Mouse (Mus musculus) liver, embryonic 14 days (tissue): Measurements from ENCODE around the gene Ormdl2. TPM values are rescaled to one million over a fixed set of nuclear protein-coding genes. Genes with fewer than 3 reads are reported as not detected.

Experiments
- polyA plus RNA-seq: library from polyadenylated mRNA; depleted of rRNA; stranded (reverse); fragments of >200 nt; gene quantifications from 2 replicates; pipeline ENCODE4 v1.2.3, GENCODE M21; 2012; rRNA removed

Gene Ormdl2
- 43.0 and 48.9 TPM in 2 replicates for polyA plus RNA-seq

GRCm38 (mm10) chr10:128821358-128822056 is at the start of gene Ormdl2:
Gene Ormdl2, minus strand, starts transcription at chr10:128821645.

GRCm38 (mm10) chr10:128817033-128817432 is 4.4 kb downstream of the Ormdl2 start, which contains the start of gene Sarnp:
Gene Sarnp, plus strand, starts transcription at chr10:128817333.

GRCm38 (mm10) chr10:128804271-128805091 is 17.0 kb downstream of the Ormdl2 start, which contains the start of gene Tmem198b:
Gene Tmem198b, minus strand, starts transcription at chr10:128804370.

GRCm38 (mm10) chr10:128803771-128804270 is 17.6 kb downstream of the Ormdl2 start, which contains the start of gene Dnajc14:
Gene Dnajc14, plus strand, starts transcription at chr10:128804062.

GRCm38 (mm10) chr10:128790398-128791124 is 30.9 kb downstream of the Ormdl2 start, which contains the start of gene Mmp19:
Gene Mmp19, plus strand, starts transcription at chr10:128790910.

Other genes with a start within 250 kb of the Ormdl2 start
- gene Erbb3, start 232.0 kb downstream of the Ormdl2 start, polyA plus RNA-seq, result 1.6 and 1.8 TPM in 2 replicates
- 772 and 943 TPM in 2 replicates for gene Rps26, start 194.9 kb downstream of the Ormdl2 start, polyA plus RNA-seq
- gene Ikzf4, start 175.7 kb downstream of the Ormdl2 start, polyA plus RNA-seq, result 0.10 and 0.13 TPM in 2 replicates
- gene Suox, start 147.6 kb downstream of the Ormdl2 start, polyA plus RNA-seq, result 7.1 and 8.4 TPM in 2 replicates
- 18.4 and 20.3 TPM in 2 replicates for gene Rab5b, start 125.4 kb downstream of the Ormdl2 start, polyA plus RNA-seq
- gene Pmel, start 117.5 kb downstream of the Ormdl2 start, polyA plus RNA-seq, result 0.24 and 0.29 TPM in 2 replicates
- gene Cdk2, start 116.6 kb downstream of the Ormdl2 start, polyA plus RNA-seq, result 37.4 and 45.7 TPM in 2 replicates
- gene Dgka, start 76.8 kb downstream of the Ormdl2 start, polyA plus RNA-seq, result 1.6 and 1.8 TPM in 2 replicates
- gene Pym1, start 73.8 kb downstream of the Ormdl2 start, polyA plus RNA-seq, result 18.7 and 21.6 TPM in 2 replicates
- 7.4 and 9.2 TPM in 2 replicates for gene Mmp19, start 30.7 kb downstream of the Ormdl2 start, polyA plus RNA-seq
- 5.6 and 7.6 TPM in 2 replicates for gene Dnajc14, start 17.6 kb downstream of the Ormdl2 start, polyA plus RNA-seq
- gene Tmem198b, start 17.3 kb downstream of the Ormdl2 start, polyA plus RNA-seq, result 2.0 and 2.3 TPM in 2 replicates
- gene Sarnp, start 4.3 kb downstream of the Ormdl2 start, polyA plus RNA-seq, result 77.4 and 83.9 TPM in 2 replicates
- 0.41 and 0.44 TPM in 2 replicates for gene Gdf11, start 70.1 kb upstream of the Ormdl2 start, polyA plus RNA-seq
- gene Cd63, start 79.3 kb upstream of the Ormdl2 start, polyA plus RNA-seq, result 31.3 TPM in 2 replicates
- 10.1 and 12.0 TPM in 2 replicates for gene Rdh5, start 101.2 kb upstream of the Ormdl2 start, polyA plus RNA-seq
- 91.9 and 94.0 TPM in 2 replicates for gene Bloc1s1, start 102.4 kb upstream of the Ormdl2 start, polyA plus RNA-seq
- gene Itga7, start 112.2 kb upstream of the Ormdl2 start, polyA plus RNA-seq, result 0.12 and 0.69 TPM in 2 replicates
- gene Mettl7b, start 139.3 kb upstream of the Ormdl2 start, polyA plus RNA-seq, result 0.02 TPM in 2 replicates
- not detected in 2 replicates for gene Olfr9, start 167.8 kb upstream of the Ormdl2 start, polyA plus RNA-seq
- not detected in 2 replicates for gene Olfr763, start 189.1 kb upstream of the Ormdl2 start, polyA plus RNA-seq
- not detected in 2 replicates for gene Olfr764-ps1, start 218.3 kb upstream of the Ormdl2 start, polyA plus RNA-seq
- not detected in 2 replicates for gene Olfr765, start 228.4 kb upstream of the Ormdl2 start, polyA plus RNA-seq
- gene Olfr766-ps1, start 247.3 kb upstream of the Ormdl2 start, polyA plus RNA-seq, result not detected in 2 replicates